Mouse (Mus musculus) heart, postnatal 14 days (tissue): ENCODE results near the gene Fam118b. TPM values are rescaled to one million over a fixed set of nuclear protein-coding genes. Genes with fewer than 3 reads are reported as not detected.
A peak's percentile ranks its signal among the peaks of the same experiment; 100 is the strongest.

Experiments used
- DNase-seq, 2 experiments: peaks; one replicate each; pipeline ENCODE4 v3.0.0; 2021 to 2022
- intact Hi-C: fragments of 180-260 bp; cut with DNase I; formaldehyde crosslinking; loops from one replicate; pipeline ENCODE4 v1.15.1; 2025
- total RNA-seq, 2 experiments: library from RNA; stranded (reverse); gene quantifications; 2 replicates each; pipeline ENCODE4 v1.2.3; 2021

The Fam118b gene
- total RNA-seq, 2 experiments from 2014 or later = 15.4 to 16.8 TPM

DNA sequence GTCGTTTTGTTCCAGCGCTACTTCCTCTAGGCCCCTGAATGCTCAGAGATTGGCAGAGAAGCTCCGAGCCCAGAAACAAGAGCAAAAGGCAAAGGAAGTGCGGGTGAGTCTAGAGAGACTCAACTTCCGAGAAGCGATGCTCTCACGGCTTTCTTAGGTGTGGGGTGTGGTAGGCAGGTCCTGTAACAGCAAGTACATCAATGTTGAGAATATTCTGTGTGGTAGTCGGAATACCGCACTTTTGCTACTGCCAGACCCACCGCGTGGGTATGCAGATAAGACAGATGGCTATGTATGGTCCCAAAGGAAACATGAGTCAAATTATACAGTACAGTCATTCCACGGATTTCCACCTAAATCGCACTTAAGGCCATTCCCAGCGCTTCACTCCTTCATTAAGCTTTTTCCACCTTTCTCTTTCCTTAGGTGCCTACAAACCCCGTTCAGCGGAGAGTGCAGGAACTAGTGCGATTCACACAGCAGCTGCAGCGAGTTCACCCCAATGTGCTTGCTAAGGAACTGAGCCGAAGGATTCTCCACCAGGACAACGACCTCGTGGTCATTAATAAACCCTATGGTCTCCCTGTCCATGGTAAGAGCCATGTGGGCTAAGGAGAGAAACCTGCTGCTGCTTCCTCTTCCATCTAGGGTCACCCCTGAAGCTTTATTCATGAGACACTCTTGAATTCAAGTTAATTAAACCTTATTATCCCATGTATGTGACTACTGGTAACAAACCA, 541 bp upstream of the Fam118b start:
- intact Hi-C loops = loop anchor here (1.0 to 5.0 kb wide), 2 partner anchors 57 to 156 kb away; partner anchors contain the start of gene Foxred1
- no peak for DNase-seq

DNA sequence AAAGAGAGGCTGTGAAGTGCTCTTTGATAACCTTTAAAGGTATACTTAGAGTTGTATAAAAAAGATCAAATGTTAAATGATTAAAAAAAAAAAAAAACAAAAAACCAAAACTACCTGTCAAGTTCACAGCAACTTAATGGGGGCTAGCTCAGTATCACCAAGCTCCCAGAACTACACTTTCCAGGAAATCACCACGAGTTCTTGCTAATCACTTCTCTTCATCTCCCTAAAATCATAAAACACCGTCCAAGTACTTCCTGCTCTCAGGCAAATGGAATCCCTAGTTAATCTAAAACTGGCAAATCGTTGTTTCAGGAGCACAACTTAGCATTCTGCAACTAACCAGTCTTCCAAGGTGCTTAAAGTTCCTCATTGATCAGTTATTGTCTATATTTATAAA, 3.1 kb downstream of the Fam118b start:
- no peak for DNase-seq
- intact Hi-C loops = no loop called here

DNA sequence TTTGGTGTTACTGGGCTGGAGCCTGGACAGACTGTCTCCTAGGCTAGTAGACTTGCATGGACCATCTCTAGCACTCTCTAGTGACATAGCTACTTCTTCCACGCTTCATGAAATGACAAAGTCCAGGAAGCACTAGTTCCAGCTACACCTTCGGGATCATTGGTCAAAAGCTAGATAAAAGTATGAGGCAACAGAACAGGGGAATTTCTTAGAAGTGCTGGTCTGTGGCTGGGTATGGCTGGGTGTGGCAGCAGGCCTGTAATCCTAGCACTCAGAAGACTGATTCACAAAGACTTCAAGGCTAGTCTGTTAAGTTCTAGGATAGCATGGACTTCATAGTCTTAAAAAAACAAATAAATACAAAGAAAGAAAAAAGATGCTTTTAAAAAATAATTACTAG, 4.2 kb downstream of the Fam118b start:
- no peak for DNase-seq
- intact Hi-C loops = no loop called here

DNA sequence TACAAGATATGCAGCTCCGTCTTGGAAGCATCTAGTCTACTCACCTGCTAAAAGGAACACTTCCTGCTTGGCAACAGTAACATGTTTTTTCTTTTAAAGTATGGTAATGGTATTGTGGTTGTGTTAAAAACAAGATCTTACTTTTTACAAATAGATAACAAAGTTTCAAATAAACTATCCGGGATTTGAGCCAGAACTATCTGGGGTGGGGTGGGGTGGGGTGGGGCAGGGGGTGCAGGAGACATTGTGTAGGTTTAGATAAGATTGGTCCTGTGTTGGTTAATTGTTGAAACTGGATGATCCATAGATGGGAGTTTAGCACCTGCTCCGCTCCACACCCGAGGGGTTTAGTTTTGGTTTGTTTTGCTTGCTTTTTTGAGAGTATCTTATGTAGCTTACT, 5.2 kb downstream of the Fam118b start:
- intact Hi-C loops = no loop called here
- no peak for DNase-seq

DNA sequence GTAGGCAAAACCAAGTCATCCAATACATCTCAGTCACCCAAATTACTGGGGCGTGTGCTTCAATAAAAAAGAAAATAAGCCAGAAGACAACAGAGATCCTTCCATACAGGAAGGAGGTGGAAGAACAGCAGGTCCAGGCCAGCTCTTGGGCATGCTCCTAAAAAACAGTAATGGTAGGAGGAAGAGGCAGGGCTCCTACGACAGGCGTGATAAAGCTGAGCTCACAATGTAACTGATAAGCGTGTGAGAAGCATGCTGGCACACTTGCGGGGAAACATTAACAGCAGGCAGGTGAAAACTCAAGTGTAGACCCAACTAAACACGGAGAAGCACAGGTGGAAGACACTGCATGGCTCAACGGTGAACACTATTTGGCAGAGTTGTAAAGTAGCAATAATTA, 10.2 kb downstream of the Fam118b start:
- DNase-seq = no peak
- intact Hi-C loops = no loop called here

DNA sequence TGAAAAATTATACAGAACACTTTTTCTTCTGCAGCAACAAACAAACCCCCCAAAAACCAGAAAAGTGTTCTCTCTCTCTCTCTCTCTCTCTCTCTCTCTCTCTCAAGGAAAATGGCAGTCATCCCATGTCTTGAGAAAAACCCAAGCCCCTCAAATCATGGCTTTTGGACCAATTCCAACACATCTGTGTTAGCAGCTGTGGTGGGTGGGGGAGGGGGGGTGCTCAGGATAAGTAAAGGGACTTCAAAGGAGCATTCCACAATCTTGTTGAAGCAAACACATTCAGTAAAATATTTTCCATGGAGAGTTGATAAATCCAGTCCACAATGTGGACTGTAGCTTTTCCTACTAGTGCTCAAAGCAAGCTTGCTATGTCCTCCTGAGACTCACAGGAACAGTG, 18.1 kb downstream of the Fam118b start:
- no peak for DNase-seq
- intact Hi-C loops = no loop called here

DNA sequence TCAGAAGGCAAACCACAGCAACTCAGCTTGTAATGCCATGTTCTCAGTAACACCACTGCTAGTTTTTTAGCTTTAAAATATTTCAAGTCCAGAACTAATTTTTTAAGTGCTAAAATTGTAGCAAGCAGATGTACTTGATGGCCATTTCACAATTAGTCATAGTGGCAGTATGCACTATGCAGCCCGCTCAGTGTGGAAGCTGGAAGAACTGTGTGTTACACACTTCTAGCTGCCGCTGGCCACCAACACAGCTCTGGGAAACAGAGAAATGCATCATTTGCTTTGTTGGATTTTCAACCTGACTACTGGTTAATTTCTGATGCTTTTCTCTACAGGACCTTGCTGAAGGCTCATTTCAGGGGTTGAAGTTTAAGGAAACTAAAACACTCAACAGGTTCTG, 20.2 kb downstream of the Fam118b start:
- DNase-seq = no peak
- intact Hi-C loops = no loop called here

DNA sequence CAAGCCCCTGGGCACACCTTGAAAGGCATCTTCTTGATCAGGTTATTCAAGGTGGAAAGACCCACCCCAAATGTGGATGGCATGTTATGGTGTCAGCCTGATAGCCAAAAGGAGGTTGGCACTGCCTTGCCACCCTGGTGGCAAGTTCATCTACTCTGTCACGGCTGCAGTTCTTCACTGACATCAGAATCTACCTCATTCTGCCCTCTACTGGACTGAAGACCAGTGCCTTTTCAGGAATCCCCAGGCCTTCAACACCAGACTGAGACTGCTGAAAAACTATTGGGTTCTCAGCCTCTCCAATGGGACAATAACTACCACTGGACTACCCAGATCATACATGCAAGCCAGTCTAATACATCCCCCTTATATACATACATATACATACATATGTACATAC, 27.9 kb downstream of the Fam118b start:
- DNase-seq = no peak
- intact Hi-C loops = no loop called here

DNA sequence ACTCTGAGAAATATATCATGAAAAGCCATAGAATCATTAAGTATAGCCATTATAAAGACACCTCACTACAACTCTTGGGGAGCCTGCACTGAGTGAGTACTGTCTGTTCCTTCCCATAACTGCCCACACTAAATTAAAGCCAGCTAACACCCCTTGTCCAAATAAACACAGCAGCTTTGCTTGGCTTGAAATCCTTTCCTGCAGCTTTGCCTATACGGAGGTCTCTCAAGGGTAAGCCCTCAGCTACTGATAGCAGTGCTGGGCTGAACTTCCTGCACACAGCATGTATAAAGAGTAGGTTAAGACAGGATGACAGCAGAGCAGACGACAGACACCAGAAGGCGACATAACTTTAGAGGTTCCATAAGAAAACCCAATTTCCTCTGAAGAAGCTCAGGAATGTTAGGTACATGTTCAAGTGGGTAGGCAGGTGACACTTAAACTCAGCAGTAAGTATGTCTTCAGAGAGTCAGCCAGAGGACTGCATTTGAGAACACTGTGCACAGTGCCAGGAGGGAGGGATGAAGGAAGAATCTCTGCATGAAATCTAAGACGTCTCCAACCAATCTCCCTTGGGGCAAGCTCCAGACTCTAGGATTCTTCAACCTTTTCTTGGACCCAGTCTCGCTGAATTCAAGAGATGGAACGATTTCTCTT, 28.6 kb downstream of the Fam118b start:
- intact Hi-C loops = no loop called here
- DNase-seq = no peak

DNA sequence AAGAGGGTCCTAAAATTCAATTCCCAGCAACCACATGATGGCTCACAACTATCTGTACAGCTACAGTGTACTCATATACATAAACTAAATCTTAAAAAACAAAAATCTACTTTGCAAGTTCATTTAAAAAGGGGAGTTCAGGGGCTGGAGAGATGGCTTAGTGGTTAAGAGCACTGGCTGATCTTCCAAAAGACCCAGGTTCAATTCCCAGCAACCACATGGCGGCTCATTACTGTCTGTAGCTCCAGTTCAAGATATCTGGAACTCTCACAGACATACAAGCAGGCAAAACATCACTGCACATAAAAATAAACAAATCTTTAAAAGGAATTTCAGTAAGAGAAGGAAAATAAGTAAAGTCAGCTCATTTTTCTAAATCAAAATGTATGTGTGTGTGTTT, 29.2 kb downstream of the Fam118b start:
- DNase-seq = no peak
- intact Hi-C loops = no loop called here

DNA sequence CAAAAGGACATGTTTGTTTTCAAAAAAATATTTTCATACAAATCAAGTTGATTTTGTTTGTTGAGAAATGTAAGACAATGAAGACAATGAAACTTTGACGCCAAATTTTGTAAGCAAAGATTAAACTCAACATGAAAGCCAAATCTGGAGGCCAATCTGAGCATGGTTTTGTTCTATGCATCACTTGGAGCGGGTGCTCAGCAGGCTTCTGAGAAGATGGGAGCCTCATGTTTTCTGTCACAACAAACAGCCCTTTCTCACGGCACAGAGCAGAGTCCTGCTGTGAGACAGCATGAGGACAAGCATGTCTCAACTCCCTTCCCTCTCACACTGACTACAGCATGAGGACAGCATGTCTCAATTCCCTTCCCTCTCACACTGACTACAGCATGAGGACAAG, 31.6 kb downstream of the Fam118b start:
- DNase-seq = no peak
- intact Hi-C loops = no loop called here

DNA sequence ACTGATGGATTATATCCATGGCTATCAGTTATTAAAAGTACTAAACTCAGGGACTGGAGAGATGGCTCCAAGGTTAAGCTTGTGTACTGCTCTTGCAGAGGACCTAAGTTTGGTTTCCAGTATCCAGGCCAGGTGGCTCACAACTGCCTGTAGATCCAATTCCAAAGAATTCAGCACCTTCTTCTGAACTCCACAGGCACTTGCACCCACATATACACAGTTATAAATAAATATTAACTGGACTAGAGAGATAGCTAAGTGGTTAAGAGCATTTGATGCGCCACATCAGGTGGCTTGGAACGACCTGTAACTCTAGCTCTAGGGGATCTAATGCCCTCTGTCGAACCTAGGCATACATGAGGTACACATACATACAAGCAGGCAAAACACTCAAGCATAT, 38.9 kb downstream of the Fam118b start:
- DNase-seq = no peak
- intact Hi-C loops = no loop called here

DNA sequence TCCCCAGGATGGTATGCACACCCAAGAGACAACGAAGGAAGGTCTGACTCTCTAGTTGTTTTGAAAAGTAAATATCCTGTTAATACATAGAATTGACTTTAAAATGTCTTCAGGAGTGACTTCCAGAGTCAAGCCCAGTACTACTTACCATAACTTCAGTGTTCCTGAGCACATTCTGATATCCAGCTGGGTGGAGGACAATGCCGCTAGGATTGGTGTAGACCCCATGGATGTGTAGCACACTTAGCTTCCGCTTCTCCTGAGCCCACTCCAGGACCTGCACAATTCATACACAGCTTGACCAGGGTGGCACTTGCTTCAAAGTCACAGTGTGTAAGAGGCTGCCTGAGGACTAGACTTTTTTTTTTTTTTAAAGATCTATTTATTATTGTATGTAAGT, 44.1 kb downstream of the Fam118b start:
- DNase-seq = no peak
- intact Hi-C loops = no loop called here

DNA sequence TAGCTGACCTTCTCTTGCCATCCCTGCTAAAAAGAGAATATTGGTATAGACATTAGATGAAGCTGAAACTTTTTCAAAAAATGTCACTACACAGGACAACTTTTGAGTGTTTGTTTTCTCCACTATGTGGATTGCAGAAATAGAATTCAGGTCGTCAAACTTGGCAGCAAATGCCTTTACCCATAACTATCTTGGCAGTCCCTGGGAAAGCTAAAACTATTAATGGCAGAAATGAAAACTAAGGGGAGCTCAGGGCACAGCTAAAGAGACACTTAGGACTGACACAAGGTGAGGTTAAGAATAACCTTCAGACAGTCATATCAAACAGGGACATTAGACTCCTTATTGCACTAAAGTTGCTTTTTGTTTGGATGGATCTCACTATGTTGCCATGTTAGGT, 49.6 kb downstream of the Fam118b start:
- intact Hi-C loops = no loop called here
- no peak for DNase-seq

DNA sequence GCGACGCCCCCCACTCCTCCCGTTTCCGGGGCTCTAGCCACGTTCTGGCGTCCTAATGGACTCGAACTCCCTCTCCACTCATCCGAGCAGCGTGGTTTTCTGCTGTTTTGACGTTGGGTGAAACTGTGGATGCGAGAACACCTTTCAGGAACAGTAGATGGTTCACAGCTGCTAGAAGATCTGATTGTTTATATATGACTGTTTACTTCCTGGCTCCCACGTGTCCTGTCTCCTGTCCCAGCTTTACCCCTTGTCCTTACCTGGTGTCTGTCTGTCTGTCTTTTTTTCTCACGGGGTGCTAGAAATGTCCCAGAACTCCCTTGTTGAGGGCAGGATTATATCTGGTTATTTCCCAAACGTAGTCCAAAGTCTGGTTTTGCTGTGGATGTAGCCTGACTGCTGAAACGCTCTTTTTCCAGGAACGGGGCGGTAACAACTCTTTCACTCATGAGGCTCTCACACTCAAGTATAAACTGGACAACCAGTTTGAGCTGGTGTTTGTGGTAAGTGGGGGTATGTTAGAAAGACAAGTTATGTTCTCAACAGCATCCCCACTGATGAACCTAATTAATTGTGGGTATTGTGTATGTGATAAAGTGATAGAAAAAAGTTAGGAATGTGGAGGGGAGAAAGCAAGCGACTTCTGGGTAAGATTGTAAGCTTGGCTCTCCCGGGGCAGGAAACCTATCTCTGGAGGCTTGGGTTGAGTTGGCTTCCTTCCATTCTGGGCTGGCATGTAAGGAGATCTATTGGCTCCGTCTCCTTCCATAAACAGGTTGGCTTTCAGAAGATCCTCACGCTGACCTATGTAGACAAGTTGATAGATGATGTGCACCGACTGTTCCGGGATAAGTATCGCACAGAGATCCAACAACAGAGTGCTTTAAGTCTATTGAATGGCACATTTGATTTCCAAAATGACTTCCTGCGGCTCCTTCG, 55.8 kb downstream of the Fam118b start:
- no peak for DNase-seq
- intact Hi-C loops = loop anchor here (1.0 kb wide), 1 partner anchor 55 kb away; the partner anchor contains the start of genes Fam118b and Rpusd4

DNA sequence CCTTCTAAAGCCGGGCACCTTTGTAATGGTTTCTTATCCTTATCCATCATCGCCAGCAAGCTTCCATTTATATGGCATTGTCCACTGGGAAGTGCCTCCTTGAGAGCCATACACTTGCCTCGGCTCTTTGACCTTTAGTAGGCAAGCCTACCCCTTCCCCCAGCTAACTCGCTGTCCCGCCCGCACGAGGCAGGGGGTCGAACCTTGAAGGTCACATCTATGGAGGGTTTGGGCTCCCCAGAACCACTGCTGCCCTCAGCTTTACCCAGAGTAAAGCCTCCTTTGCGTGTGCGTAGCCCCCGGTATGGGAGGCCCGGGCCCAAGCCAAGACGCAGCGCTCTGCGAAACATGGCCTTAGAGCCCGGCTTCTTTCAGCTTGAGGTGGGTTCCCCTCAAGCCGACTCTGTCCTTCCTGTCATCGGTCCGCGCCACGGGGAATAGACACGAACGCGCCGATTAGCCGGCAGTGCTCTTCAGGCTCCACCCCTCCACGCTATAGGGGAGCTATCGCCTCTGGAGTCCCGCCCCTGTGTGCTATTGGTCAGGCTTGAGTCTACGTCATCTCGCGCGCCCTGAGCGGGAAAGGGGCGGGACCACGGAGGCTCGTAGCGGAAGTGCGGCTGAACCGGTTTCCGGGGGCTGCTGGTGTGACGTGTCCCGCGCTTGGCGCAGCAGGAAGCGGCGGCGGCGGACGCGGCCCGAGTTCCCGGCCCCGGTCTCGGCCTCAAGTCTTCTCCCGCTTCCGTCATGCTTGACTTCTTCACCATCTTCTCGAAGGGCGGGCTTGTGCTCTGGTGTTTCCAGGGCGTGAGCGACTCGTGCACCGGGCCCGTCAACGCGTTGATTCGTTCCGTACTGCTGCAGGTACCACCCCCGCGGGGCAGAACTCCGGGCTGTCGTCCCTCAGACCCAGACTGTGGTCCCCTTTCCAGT, 56.8 kb downstream of the Fam118b start, which contains the start of gene Foxred1:
Gene Foxred1 (minus strand): TSS at position 514 of the 933 bp plus-strand sequence.
- DNase-seq = peak; percentile 98 to 99
- intact Hi-C loops = loop anchor here (1.0 kb wide), 2 partner anchors 35 to 56 kb away; partner anchors contain the start of genes Dcps, Fam118b and Rpusd4

DNA sequence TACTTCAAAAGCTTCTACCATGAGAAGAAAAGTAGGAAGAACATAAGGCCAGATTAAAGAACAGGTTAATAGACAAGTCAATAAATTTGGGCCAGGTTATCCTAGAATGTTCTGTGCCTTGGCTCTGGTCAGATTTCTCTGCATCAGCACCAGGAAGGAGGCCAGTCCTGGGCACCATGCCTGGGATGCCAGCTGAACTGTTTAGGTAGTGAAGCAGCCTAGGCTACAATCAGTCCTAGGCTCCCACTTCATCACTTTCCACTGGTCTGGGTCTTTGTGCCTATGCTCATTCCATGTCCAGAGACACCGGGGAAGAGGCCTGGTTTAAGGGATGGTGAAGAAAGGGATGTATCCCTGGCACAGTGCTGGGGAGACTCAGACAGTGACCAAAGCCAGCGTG, 63.2 kb downstream of the Fam118b start:
- intact Hi-C loops = no loop called here

DNA sequence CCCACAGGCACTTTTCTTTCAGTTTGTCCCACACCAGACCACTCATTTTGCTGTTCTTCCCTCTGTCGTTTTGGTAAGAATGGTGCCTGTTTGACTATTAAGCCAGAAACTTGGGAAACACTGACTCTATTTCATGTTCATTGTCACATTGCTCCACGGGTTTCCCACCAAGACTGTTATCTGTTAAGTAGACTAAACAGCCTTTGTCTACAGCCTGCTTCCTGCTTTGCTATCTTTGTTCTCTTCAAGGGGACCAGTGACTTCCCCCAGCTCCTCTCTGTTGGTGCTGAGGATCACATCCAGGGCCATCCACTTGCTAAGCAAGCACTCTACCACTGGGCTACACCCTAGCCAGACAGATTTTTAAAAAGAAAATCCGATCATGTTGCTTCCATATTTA, 64.1 kb downstream of the Fam118b start:
- intact Hi-C loops = no loop called here
- DNase-seq = no peak

More for the DNA sequence above, 63.2 kb downstream of the Fam118b start:
- no peak for DNase-seq

DNA sequence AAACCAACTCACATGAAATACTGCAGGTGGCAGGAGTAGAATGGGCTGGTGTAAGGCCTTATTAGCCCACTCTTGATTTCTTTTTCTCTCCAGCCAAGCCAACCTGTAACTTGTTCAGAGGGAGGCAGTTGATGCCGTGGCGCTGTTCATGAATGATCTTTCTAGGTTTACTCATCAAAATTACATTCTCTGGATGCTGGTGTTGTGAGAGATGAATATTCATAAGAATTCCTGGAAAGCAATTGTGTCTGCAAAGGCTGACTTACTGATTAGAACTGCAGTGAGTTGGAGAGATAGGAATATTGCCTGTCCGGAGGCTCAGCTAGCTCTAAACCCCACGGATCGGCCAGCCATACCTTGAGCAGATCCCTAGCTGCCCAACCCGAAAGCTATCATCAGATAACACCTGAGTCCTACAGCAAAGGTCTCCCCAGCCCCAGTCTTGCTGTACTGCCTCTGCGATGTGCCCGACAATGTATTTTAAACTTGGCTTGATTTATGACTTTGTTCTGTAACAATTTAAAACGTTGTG, 67.0 kb downstream of the Fam118b start:
- intact Hi-C loops = no loop called here

More for the DNA sequence above, 67.0 kb downstream of the Fam118b start:
- no peak for DNase-seq
